Mouse (Mus musculus) limb, embryonic 14.5 days (tissue): ENCODE data around the gene Il1r1. TPM values are rescaled to one million over a fixed set of nuclear protein-coding genes. Genes with fewer than 3 reads are reported as not detected.
"Not testable (repeated sequence)": the region's sequence is repeated elsewhere in the genome, so short reads cannot be mapped to it uniquely, and the experiment has no call there.

Experiments
- ATAC-seq: fragments of 200-750 bp; cut with Nextera tagmentation; 2 replicates; pipeline ENCODE4 v1.8.0; 2017; ENCODE audit warnings: low read depth, moderate number of reproducible peaks, moderate TSS enrichment; ENCODE audit not compliant: low FRiP score
- DNase-seq: peaks from one replicate; pipeline ENCODE4 v3.0.0-alpha.2; 2015; ENCODE audit warnings: low spot score
- H3K27ac ChIP-seq: fragments of 300-500 bp; sonication (generic); replicated peaks from 2 replicates; pipeline ENCODE4 v1.5.1; 2014; ENCODE audit warnings: low read depth, mild to moderate bottlenecking, low read length, moderate library complexity, mixed read lengths
- H3K27me3 ChIP-seq: fragments of 300-500 bp; sonication (generic); 2 replicates; pipeline ENCODE4 v1.6.1; 2014; ENCODE audit warnings: low read length, mixed read lengths; ENCODE audit not compliant: control insufficient read depth, insufficient read depth
- H3K36me3 ChIP-seq: fragments of 300-500 bp; sonication (generic); 2 replicates; pipeline ENCODE4 v1.6.1; 2014; ENCODE audit warnings: mild to moderate bottlenecking, low read length, moderate library complexity, mixed read lengths; ENCODE audit not compliant: control insufficient read depth, insufficient read depth
- H3K4me1 ChIP-seq: fragments of 300-500 bp; sonication (generic); 2 replicates; pipeline ENCODE4 v1.6.1; 2014; ENCODE audit warnings: antibody characterized with exemption, low read length, mixed read lengths; ENCODE audit not compliant: control insufficient read depth, insufficient read depth
- H3K4me2 ChIP-seq: fragments of 300-500 bp; sonication (generic); replicated peaks from 2 replicates; pipeline ENCODE4 v1.6.1; 2014; ENCODE audit warnings: low read depth, mild to moderate bottlenecking, low read length, moderate library complexity; ENCODE audit not compliant: severe bottlenecking
- H3K4me3 ChIP-seq: fragments of 300-500 bp; sonication (generic); replicated peaks from 2 replicates; pipeline ENCODE4 v1.5.1; 2014; ENCODE audit warnings: low read length
- H3K9ac ChIP-seq: fragments of 300-500 bp; sonication (generic); 2 replicates; pipeline ENCODE4 v1.6.1; 2014; ENCODE audit warnings: mild to moderate bottlenecking, low read depth, low read length, moderate library complexity; ENCODE audit not compliant: severe bottlenecking
- H3K9me3 ChIP-seq: fragments of 300-500 bp; sonication (generic); 2 replicates; pipeline ENCODE4 v1.6.1; 2016; ENCODE audit warnings: low read length; ENCODE audit not compliant: control insufficient read depth
- POLR2A ChIP-seq: fragments of 200-500 bp; IDR thresholded peaks from 2 replicates; pipeline ENCODE4 v1.8.0; 2012; ENCODE audit warnings: inconsistent platforms, mild to moderate bottlenecking, moderate library complexity, borderline replicate concordance; ENCODE audit not compliant: insufficient read depth, insufficient read length; ENCODE audit errors: extremely low read depth
- WGBS: fragments of 180-500 bp; shearing (Covaris S2); extraction: QIAGEN DNeasy Blood & Tissue Kit; methylation state at CpG from one replicate; pipeline ENCODE4 v1.1.7; 2014; 5-methylcytosine and 5-hydroxymethylcytosine counted together
- polyA plus RNA-seq, 2 experiments: library from polyadenylated mRNA; depleted of rRNA in 1 of 2; stranded (reverse) in 1 of 2; unstranded in 1 of 2; fragments of >200 nt; fragmentation: Nextera tagmentation in 1 of 2; extraction: Ambion mirVana in 1 of 2; gene quantifications; 2 replicates each; pipeline versions ENCODE4 v1.2.1 to v1.2.3; 2012 to 2014

Gene Il1r1
- polyA plus RNA-seq, 2 experiments = 6.7 to 12.0 TPM

- 88% methylated on average over 9 of the region's 9 CpGs for WGBS
- no peak overlapping the region for H3K4me3 ChIP-seq
- DNase-seq = no peak
- no peak overlapping the region for H3K27ac ChIP-seq
- 0 out of 2 replicates have a peak, but pooled peaks cover 3% of the 10 kb centered on the region for H3K36me3 ChIP-seq
- no peaks in the 10 kb centered on the region for H3K27me3 ChIP-seq
- H3K9ac ChIP-seq = no peak overlapping the region
- ATAC-seq = no peak
- no peak overlapping the region for H3K4me2 ChIP-seq
- TF ChIP-seq POLR2A = no peak
- H3K4me1 ChIP-seq = no peaks in the 10 kb centered on the region
- H3K9me3 ChIP-seq = no peaks in the 10 kb centered on the region
Measured at GRCm38 (mm10) chr1:40294824-40295223, 69.9 kb downstream of the Il1r1 start.

GRCm38 (mm10) chr1:40298053-40298452 is 73.2 kb downstream of the Il1r1 start:
- Histone ChIP-seq H3K27me3 (no peaks in the 10 kb centered on the region), H3K4me3 (no peak overlapping the region), H3K4me1 (no peaks in the 10 kb centered on the region), H3K4me2 (no peak overlapping the region), H3K27ac (no peak overlapping the region), H3K9ac (no peak overlapping the region), H3K36me3 (0 out of 2 replicates have a peak, but pooled peaks cover 3% of the 10 kb centered on the region), H3K9me3 (no peaks in the 10 kb centered on the region)
- DNase-seq (no peak), ATAC-seq (no peak)
- TF ChIP-seq POLR2A = no peak
- WGBS = 85% methylated on average over 2 of the region's 2 CpGs

- ATAC-seq = no peak
- Histone ChIP-seq H3K9me3 (no peaks in the 10 kb centered on the region), H3K27me3 (no peaks in the 10 kb centered on the region), H3K27ac (no peak overlapping the region), H3K4me1 (no peaks in the 10 kb centered on the region), H3K36me3 (0 out of 2 replicates have a peak, but pooled peaks cover 3% of the 10 kb centered on the region), H3K4me3 (no peak overlapping the region), H3K9ac (no peak overlapping the region), H3K4me2 (no peak overlapping the region)
- no peak for DNase-seq
- 67% methylated on average over 7 of the region's 7 CpGs for WGBS
- no peak for TF ChIP-seq POLR2A
Measured at GRCm38 (mm10) chr1:40303179-40303866, 78.4 kb downstream of the Il1r1 start.

GRCm38 (mm10) chr1:40304321-40304720 is 79.4 kb downstream of the Il1r1 start:
- H3K27me3 ChIP-seq, H3K4me3 ChIP-seq, H3K36me3 ChIP-seq, H3K9me3 ChIP-seq, H3K27ac ChIP-seq, H3K4me2 ChIP-seq, H3K4me1 ChIP-seq, DNase-seq, ATAC-seq, H3K9ac ChIP-seq: not testable (repeated sequence)
- 74% methylated on average over 4 of the region's 4 CpGs for WGBS

- no peak overlapping the region for H3K4me2 ChIP-seq
- no peaks in the 10 kb centered on the region for H3K27me3 ChIP-seq
- no peaks in the 10 kb centered on the region for H3K9me3 ChIP-seq
- H3K4me1 ChIP-seq = no peaks in the 10 kb centered on the region
- WGBS = 90% methylated on average over 2 of the region's 2 CpGs
- H3K4me3 ChIP-seq = no peak overlapping the region
- H3K36me3 ChIP-seq = no peaks in the 10 kb centered on the region
- TF ChIP-seq POLR2A = no peak
- H3K9ac ChIP-seq = no peak overlapping the region
- no peak for ATAC-seq
- H3K27ac ChIP-seq = no peak overlapping the region
- no peak for DNase-seq
Measured at GRCm38 (mm10) chr1:40306111-40306510, 81.2 kb downstream of the Il1r1 start.
